Mouse (Mus musculus): Measurements from ENCODE around the gene Ski.

The Ski gene

DNA sequence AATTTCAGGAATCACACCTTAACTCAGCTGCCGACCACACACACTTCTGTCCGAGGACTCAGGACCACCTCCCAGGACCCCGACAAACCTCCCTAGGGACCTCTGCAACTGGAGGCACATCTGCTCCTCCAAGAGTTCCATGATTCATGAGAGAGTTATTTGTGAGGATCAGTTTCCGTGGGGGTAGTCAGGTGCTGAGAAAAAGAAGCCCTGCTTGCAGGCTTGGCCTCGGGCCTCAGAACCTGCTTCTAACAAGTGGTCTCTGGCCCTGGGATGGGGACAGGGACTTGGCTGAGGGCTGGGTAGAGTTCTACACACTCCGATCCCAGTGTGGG, 72.5 kb downstream of the Ski start:
- peak in 1 of 2 experiments; percentile 18 for DNase-seq

DNA sequence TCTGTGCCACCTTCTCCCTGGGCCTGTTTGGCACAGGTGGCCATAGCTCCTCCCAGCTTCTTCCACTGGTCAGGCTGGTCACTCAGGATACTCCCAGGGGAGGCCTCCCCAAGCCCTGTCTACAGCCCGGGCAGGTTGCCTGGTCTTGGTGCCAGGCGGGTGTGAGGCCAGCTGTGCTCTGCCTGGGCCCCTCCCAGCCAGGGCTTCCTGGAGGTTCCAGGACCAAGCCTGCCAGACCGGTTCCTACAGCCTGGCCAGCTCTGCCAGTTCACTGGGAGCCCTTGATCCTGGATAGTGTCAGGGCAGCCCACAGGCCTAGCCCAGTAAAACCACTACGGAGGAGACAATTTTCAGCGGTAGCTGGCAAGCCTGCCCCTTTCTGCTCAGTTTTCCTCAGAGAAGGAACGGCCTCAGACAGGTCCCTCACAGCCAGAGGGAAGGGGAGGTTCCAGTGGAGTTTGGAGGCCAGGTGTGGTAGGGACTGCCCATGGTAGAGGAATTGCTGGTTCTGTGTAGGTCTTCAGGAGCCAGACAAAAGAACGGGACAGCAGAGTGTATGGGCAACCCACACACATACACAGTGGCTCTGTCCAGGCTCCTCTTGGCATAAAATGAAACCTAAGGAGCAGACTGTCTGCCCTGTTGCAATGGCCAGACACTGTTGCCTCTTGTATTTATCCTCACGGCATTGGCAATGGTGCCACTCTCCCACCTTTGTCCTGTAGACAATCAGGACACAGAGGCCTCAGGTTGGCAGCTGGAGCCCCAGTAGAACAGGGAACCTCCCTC, 73.3 kb downstream of the Ski start:
- peak; percentile 64 to 74 for DNase-seq

DNA sequence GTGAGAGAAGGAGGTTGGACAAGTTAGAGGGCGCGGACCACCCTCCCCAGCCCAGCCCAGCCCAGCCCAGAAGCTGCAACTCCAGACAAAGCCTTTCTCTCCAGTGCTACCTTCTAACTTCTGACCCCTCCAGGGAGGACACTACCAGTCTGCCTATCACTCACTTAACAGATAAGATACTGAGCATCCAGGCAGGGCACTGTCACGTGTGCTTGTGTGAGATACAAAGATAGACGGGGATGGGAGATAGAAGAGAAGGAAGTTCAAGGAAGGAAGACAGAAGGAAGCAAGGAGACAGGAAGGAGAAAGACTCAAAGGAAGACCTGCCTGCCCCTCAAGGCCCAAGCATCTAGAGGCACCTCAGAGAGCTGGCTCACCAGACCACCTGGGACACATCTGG, 73.9 kb downstream of the Ski start:
- no peak for DNase-seq

DNA sequence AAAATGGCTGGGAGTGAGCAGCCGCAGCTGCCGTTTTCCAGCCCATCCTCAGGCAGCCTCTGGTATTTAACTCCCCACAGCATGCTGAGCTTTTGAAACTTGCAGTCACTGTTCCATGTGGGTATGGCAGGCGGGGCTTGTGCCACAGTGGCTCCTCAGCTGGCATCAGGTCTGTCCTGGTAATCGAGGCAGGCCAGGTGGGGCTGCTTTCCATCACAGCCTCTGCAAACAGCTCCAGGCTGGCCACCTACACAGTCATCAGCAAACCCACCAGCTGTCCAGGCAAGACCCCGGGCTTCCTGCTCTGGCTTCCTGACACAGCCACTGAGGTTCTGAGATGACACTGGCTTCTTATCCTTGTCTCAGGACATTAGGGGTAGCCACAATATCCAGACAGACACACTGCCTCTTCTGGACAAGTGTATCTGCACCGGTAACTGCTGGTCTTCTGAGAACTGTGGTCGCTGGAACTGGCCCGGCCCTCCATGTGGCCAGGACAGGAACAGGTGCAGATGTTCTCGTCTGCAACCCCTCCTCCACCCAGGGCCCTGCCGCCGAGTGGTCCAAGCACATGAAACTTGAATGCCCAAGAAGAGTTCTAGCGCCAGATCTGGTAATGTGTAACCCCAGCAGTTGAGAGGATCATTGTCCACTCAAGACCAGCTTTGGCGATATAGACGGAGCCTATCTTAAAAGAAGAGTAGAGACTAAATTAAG, 76.1 kb downstream of the Ski start:
- no peak for DNase-seq

DNA sequence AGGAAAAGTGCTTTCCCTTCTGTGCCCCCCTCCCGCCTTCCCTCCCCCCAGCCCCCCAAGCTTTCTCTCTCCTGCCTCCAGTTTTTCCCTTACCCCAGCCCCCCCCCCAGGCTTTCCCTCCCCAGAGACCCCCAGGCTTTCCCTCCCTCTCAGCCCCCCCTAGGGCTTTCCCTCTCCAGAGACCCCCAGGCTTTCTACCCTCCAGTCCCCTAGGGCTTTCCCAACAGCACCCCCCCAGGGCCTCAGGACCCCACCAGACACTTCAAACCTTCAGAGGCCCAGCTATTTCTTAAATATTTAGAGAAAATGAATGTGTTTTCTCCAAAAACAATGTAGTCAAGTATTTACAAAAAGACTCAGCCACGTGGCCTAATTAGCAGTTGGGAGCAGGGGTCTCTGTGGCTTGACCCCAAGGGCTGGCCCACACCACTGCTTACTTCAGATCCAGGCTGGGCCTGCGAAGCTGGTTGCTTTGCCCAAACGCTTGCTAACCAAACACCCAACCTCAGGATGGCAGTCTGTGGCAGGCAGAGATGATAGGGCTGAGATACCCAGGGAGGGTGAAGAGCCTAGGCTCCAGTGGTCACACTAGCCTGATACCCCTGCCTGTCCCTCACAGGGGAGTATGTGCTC, 77.7 kb downstream of the Ski start:
- DNase-seq: peak in 1 of 2 experiments; percentile 26

DNA sequence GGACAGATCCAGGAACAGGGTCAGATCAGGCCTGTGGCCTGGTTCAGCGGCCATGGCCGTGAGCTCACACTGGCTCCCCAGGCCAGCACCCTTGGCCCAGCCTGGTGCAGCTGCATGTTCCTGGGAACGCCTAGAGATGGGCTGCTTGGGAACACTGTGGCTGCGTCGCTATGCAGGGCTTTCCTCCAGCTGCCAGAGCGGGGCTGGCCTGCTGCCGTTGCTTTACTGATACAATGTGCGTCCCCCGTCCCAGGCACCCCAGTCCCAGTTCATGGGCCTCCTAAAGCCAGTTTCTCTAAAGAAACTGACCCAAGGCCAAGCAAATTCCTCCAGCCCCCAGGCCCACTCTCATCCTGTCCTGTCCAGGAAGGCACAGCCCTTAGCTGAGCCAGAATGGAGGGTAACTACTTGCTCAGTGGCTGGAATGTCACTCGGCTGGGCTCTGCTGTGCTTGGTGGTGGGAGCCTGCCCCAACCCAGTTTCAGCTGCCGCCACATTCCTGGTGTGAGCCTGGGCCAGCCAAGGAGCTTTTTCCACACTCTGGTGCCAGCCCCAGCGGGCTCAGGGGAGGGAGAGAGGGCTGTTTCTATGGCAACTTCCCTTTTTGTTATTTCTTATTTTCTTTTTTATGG, 78.4 kb downstream of the Ski start:
- DNase-seq: peak; percentile 64 to 73

DNA sequence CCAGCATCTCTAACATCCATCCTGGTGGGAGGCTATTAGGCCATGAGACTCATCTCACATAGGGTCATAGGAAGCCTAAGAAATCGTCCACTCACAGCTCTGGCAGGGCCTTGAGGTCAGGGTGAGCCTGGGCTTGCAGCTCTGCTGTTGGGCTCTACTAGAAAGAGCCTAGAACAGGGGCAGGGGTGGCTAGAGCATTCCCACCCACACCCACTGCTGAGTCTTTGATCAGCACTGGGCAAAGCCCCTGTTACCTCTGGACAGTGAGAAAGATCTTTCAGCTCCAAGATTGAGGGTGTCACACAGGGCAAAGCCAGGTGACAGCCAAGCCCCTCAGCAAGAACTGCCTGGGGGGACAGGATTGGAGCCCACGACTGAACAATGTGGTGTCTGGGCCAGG, 79.0 kb downstream of the Ski start:
- no peak for DNase-seq

DNA sequence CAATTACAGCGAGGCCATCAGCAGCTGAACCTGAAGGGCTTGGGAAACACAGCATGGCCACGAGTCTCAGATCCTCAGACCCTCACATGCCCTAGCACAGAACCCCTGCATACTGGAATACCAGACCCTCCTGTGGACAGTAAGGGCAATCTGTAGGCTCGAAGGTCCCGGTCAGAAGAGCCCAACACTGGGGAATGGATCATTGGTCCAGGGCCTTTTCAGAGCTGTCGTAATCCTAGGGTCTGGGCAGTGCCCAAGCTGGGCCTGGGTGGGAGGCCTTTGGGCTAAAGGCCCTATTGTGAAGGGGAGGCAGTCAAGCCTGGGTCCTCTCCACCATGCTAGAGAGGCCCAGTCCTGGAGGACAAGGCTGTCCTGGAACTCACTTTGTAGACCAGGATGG, 79.6 kb downstream of the Ski start:
- no peak for DNase-seq

DNA sequence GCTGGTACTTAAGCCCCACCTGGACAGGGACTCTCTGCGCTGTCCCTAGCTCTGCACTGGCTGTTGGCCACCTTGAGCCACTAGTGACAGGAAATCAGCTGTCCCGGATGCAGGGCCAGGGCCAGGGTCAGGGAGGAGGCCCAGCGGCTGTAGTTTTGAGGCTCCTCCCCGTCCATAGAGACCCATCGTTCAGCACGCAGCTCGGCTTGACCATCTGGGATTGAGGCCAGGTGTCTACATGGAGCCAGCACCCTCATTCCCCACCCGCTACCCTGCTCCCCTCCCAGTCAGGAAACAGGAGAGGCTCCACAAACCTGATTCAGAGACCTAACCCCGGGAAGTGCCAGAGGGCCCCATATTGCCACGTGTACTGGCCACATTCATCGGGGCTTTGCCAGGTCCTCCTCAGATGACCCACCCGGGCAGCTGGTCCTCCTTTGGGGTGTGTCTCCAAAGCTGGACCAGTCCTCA, 81.6 kb downstream of the Ski start:
- peak; percentile 47 to 53 for DNase-seq

DNA sequence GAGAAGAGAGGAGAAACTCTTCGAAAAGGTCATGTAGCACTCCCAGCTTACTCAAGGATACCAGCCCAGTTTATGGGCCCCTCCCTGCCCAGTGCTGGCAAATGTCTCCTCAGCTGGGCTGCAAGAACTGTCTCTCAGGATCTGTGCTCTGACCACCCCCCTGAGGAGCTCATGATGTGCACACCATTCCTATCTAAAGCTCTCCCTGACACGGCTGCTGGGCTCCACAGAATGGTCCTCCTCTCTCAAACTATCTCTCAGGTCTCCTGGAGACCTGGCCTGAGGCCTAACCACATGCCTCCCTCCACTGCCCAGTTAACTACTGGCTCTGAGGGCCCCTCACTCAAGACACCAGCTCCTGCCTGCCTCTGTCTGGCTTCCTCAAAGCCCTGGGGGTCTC, 82.2 kb downstream of the Ski start:
- DNase-seq: no peak

DNA sequence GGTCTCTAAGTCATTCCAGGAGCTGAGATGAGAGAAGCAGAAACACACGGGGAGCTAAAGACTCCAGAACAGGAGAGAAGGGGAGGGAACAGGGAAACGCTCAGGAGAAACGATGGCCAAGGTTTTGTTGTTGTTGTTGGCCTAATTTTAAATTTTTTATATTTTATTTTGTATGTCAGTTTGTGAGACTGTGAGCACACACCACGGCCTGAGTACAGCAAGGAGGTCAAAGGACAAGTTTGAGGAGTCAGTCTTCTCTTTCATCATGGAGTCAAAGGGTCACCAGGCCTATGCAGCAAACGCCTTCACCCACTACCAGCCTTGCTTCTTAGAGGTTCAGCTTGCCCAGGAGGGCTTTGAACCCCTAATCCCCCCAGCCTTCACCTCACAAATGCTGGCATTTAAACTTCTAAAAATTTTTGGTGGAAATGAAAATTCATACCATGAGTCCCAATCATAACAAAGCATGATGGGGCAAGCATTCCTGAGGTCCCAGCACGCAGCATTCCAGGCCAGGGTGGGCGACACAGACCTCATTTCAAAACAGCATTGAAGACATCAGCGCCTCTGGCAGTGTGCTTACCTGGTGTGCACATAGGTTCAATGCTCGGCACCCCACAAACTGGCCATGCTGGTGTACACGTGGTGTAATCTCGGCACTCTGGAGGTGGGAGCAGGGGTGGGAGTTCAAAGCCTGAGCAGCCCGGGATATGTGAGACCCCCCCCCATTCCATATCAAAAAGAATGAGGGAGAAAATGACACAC, 82.9 kb downstream of the Ski start:
- DNase-seq: no peak

DNA sequence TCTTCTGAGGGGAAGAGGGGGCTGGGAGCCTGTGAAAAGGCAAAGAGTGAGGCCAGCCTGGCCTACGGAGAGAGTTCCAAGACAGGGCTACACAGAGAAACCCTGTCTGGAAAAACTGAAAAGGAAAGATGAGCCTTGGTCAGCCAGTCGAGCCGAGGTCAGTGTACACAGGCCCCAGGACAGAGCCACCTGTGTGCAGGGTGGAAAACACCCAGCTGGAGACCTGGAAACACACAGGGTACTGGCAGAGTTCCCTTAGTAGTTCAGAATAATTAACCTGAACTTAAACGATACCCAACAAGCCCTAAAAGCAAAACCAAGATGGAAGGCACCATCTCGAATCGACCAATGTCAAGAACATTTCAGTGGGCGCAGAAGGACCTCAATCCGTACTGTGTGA, 83.9 kb downstream of the Ski start:
- DNase-seq: no peak

DNA sequence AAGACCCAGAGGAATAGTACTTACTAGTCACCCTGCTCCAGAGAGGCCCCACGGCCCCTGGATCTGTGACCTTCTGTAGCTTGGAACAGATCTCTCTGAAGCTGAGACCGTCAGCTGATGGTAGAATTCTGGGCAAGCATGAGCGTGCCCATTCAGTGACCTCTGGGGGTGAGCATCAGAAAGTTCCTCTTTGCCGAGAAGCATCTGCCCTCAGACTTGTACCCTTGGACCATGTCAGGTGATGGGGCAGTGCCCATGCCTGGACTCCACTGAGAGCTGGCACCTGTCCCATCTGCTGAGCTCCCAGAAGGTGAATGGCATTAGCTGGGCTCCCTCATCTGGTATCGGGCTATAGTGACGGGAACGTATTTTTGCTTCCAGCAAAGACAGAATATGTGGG, 84.5 kb downstream of the Ski start:
- DNase-seq: peak; percentile 71

DNA sequence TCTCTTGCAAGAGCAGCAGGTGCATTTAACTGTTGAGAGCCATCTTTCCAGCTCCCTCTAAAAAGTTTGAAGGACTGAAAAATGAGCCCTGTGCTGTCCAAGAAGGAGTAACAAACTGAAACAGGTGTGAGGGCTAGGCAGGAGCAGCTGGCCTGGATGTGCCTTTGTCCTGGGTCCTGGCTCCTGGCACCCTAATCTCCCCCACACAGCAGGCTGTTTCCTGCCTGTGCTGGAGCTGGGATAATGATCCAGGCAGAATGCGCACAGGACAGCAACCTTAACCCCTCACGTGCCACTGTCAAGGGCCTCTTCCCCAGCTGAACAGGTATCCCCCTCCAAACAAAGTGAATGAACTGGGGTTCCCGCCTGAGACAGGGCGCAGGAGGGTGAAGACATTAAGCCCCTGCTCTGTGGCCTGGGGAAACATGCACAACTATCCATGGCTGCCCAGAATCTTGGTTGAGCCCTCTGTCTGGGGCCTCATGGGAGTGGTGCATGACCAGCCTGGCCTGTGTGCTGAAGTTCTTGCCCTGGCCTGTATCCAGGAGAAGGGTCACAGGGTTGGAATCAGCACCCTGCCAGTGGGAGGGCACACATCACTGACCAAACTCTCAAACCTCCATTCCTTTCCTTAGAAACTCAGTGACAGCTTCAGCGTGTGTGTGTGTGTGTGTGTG, 86.3 kb downstream of the Ski start:
- no peak for DNase-seq

DNA sequence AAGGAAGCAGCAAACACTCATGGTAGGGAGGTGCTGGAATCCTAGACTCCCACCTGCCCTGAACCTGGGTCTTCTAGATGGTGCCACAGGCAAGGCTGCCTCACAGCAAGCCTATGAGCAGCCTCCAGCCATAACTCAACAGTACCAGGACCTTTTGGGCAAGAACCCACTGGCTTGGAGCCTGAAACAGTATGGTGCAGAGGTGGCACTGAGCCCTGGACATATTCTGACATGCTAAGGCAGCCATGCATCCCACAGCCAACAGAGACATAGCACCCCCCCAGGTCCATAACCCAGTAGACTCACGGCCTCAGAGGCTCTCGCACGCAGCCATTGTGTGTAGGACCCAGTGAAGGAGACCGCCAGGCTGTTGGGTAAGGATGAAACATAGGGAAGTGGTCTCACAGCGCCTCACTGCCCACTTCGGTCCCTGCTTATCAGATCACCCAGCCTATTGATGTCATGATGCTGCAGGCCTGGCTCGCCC, 87.7 kb downstream of the Ski start:
- DNase-seq: peak; percentile 61 to 63

DNA sequence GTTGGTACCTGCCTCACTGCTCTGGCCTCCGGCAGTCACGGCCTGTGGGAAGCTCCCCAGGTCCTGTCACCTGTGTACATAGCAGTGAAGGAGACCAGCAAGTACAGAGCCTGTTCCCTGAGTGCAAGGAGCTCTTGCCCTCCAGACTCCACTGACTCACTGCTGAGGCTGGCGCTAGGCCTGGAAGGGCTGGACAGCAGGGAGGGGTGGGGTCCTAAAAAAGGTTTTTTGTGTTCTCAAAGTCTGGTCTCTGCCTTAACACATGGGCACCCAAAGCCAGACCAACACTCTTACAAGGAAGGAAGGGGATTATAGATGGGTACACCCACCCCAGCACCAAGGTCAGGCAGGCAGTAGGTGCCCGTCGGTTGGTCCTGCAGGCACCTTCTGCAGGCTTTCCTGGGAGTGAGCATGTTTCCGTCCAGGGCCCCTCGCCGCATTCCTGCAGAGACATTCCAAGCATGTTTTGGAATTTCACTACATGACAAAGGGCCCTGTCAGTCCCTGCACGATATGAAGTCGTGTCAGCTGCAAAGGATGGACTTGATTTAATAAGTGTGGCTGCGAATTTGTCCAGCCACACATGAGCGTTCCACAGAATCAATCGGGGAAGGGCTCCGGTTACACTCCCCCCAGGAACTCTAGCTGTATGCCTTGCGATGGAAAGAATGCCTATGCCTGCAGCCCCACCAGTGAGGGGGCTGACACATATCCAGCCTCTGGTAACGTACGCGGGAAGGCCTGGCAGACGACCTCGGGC, 88.6 kb downstream of the Ski start:
- DNase-seq: peak in 1 of 2 experiments; percentile 37

DNA sequence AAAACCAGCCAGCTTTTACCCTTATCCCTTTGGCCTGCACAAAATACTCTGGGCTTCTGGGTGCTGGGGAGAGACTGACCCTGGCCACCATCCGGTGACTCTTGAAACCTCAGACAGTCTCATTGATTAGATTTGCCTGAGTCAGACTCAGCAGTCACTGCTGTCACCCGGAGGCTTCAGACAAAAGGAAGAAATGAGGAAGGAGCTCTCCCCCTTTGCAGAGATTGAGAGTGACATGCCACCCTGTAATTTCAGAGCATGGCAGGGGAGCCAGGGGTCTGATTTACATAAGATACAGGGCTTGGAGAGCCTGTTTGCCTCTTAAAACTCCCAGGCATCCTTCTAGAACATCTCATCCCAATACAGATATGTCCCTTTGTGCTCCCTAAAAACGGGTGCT, 89.2 kb downstream of the Ski start:
- no peak for DNase-seq

DNA sequence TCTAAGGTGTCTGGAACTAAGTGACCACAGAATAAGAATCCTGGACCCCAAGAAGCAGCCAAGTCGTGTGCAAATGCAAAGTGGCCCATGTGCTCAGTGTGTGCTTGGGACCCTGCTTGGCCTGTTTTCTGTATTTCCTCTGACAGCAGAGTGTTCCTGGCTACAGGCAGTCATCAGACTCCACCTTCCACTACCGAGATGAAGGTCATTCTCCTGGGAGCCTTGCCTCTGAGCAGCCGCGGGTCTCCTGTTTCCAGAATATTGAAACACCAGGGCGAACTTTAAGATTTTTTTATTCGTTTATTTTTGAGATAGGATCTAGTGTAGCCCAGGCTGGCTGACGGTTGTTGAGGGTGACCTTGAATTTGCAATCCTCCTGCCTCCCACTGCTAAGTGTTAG, 91.8 kb downstream of the Ski start:
- DNase-seq: no peak

DNA sequence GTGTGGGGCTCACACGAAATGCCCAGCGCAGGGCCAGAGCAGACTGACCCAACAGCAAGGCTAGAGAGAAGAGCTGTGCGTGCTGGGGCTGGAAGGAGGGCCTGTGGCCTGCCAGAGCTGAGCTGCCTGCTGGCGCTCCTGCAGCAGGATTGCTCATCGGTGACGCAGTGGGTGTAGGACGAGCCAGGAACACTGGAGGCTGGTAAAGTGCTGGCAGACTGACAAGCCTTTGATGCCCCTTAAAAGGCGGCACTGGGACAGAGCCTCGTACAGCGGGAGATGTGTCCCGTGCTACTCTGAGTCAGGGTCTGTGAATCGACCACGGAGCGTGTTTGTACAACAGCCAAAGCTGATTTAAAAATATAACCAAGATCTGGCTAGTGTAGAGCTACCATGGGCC, 92.4 kb downstream of the Ski start:
- peak; percentile 88 to 91 for DNase-seq

DNA sequence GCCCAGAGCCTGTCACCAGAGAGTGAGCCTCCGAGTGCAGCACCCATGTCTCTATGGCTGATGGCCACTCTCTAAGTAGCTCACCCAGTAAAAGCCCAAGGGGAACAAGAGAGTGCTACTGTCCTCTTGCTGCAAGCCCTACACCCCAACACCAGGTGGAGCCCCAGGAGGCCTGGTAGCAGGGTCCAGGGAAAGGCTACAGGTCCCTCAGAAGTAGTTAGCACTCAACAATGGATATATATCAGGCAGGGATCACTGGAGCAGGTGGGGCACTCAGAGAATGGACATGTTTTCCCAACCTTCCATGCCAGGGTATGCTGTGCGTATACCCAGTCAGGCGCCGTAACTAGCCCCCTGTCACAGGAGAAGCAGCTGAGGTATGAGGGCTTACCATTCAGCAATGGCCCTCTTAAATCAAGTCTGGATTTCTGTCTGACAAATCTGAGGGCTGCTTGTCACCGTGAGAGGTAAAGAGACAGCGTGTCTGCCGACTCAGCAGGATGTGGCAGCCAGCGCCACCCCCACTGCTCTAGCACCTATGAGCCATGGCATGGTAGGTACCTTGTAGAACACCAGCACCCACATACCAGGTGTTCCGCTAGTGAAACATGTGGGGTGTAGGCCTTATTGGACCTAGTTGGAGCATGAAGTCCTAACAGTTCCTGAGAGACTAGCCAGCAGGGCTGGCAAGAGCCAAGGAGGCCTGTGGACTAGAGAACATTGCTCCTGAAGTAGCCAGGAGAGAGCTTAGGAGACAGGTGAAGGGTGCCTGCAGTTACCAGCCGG, 93.1 kb downstream of the Ski start:
- no peak for DNase-seq

Data from cerebellum, postnatal 10 days (tissue).